Mouse (Mus musculus) induced T-regulatory cell, adult 2 months (primary cell): ENCODE measurements around the gene Ms4a10.

Experiments used
- DNase-seq: peaks from one replicate; pipeline ENCODE4 v3.0.0-alpha.2; 2012; ENCODE audit warnings: low read depth

Gene Ms4a10

DNA sequence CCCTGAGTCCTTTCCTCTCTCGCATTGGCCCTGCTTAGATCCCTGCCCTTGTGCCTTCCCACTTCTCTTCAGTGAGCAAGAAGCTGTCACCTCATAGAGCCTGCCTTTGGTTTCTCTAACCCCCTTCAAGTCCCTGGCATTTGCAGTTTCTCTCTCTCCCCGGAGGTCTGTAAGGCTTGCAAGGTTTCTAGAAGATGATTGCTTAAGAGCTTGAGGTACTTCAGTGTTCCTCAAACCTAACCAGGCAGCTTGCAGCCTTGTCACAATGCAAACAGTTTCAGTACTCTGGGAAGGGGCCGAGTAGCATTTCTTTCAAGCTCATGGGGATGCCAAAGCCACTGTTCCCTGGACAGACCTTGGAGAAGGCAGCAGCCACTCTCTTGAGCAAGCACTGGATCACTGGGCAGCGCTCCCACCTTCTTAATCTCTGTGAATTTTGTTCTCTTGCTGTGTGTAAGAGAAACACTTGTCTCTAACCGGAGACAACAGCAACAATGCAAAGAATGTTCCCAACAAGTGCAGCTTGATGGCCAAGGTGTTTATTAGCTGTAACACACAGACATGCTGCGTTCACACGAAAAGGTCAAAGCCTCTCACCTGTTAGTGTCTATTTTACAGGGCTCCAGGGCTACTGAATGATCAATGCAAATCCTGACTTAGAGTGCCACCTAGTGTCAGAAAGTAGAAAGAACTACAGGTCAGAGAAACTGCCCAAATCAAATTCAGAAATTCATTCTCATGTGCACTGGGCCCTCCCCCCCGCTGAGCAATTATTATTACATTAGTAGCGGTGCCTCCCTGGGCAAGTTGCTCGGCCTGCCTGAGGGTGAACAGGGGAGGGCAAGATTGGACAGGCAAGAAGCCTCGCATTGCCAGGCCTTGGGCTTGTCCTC is 15.1 kb downstream of the Ms4a10 start:
- DNase-seq: peak; percentile 90

DNA sequence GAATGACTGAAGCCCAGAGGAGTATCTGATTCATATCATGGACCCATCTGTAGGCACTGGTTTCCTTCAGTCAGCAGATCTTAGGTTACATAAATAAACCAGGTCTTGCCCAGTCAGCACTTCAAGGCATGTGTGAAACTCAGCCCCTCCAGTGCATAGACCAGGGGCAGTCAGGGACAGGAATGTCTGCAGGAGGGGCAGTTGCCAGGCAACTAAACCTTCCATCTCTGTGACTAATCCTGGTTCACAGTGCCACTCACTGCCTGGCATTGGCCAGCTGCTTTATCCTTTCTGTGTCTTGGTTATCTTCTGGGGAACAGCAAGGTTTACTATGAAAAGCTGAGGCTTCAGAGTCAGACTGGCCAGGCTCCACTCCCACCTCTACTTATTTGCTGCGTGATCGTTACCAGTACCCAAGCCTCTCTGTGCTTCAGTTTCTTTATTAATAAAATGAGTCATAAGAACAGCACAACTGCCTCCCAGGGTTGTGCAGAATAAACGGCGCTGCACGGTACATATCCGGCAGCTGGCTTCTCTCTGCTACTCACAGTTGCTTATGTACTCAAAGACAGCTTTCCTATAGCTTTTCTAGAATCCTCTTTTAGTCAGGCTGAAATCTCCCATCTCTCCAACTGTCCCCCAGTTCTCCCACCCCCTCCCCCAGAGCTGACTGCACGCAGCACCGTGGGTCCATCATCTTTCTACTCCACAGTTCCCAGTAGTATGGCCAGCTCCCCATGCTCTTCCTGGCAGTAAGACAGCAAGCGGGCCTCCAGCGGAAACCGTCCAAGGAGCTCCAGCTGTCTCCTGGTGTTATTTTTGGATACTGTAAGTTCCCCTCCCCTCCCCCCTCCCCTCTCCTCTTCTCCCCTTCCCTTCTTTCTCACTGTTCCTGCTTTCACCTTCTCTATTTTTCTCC is 22.2 kb downstream of the Ms4a10 start:
- peak; percentile 41 for DNase-seq

DNA sequence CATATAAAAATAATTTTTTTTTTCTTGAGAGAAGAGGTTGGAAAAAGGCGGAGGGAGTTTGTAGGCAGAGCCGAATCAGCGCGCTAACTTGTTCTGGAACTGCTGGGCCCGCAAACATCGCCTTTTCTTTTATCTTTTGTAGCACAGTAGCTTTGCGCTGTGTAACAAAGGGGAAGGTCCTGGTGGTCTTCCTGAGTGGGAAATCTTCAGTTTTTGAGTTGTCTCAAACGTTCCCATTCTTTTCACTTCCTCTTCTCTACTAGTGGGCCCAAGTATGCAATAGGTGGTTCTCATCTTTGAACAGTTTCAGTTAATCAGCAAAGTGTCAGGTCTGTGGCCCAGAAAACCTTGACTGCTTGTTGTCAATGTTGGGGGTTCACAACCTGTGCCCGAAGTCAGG is 24.9 kb downstream of the Ms4a10 start:
- DNase-seq: no peak

GRCm38 (mm10) chr19:10949112-10949511 is 25.4 kb downstream of the Ms4a10 start, which contains the start of gene Ccdc86:
Gene Ccdc86 (minus strand): TSS chr19:10949266.
- peak; percentile 99 for DNase-seq

GRCm38 (mm10) chr19:10948416-10948815 is 26.1 kb downstream of the Ms4a10 start:
- peak; percentile 52 for DNase-seq

DNA sequence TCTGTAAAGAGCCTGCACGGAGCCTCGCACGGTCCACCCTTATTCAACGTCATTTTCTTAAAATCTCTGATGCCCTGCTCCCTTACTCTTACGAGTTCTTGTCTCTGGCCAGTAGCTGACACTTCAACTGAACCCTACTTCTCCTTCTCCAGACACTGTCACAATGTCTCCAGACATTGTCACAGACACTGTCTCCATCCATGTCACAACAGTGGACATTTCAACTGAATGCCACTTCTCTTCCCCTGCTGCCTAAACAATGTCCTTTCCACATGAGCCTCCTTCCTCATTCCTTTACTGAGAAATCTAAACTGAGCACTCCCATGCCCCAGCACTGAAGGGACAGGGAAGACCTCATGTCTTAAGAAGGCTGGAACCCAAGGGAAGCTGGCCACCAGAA is 27.3 kb downstream of the Ms4a10 start:
- no peak for DNase-seq

GRCm38 (mm10) chr19:10946506-10946905 is 28.0 kb downstream of the Ms4a10 start:
- no peak for DNase-seq

DNA sequence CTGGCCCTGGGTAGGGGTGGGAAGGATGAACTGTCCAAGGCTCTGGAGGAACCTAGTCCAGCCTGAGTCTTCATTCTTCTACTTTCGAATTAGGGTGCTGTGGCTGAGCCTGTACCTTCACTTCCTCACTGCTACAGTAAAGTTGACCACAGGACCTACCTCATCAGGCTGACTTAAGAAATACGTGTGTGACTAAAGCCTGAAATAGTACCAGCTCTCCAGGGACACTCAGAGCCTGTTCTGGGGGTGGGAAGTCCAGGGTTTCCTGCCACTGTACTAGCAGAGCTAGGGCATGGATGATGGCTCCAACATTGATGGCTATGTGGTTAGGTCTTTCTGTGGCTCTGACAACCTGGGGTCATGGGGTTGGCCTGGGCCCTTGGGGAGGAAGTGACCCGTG is 30.5 kb downstream of the Ms4a10 start:
- DNase-seq: no peak

- no peak for DNase-seq
Observed at GRCm38 (mm10) chr19:10940801-10941457, 33.5 kb downstream of the Ms4a10 start.

DNA sequence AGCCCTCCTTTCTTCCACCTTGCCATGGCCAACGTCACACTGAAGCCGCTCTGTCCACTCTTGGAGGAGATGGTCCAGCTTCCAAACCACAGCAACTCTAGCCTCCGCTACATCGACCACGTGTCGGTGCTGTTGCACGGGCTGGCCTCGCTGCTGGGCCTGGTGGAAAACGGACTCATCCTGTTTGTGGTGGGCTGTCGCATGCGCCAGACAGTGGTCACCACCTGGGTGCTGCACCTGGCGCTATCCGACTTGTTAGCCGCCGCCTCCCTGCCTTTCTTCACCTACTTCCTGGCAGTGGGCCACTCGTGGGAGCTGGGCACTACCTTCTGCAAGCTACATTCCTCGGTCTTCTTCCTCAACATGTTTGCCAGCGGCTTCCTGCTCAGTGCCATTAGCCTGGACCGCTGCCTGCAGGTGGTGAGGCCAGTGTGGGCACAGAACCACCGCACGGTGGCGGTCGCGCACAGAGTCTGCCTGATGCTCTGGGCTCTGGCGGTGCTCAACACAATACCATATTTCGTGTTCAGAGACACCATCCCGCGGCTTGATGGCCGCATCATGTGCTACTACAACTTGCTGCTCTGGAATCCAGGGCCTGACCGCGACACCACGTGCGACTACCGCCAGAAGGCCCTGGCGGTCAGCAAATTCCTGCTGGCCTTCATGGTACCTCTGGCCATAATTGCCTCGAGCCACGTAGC is 34.2 kb downstream of the Ms4a10 start:
- peak; percentile 75 for DNase-seq

GRCm38 (mm10) chr19:10938771-10939170 is 35.7 kb downstream of the Ms4a10 start:
- DNase-seq: no peak

DNA sequence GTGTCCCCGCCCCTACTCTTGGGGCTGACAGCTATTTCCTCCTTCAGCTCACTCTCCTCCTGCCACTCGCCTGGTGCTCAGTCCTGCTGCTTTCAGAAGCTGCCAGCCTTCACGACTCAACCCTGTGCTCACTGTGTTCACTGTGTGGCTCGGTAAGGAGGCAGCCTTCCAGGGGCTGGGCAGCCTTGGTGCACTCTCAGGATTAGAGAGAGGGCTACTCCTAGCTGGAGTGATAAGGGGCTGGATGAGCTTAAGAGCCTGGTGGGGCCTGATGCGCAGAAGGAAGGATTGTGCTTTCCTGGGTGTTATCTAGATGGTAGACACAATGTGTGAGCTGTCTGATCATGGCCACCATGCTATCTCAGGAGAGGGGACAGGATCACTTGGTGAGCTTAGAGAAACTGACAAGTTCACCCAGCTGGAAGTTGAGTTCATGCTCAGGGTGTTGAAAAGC is 37.3 kb downstream of the Ms4a10 start, which contains the start of gene Ptgdr2:
Ptgdr2 (plus strand) TSS at position 51 of the 454 bp plus-strand sequence.
- DNase-seq: no peak

- peak; percentile 32 for DNase-seq
Observed at GRCm38 (mm10) chr19:10936077-10936476, 38.4 kb downstream of the Ms4a10 start.

DNA sequence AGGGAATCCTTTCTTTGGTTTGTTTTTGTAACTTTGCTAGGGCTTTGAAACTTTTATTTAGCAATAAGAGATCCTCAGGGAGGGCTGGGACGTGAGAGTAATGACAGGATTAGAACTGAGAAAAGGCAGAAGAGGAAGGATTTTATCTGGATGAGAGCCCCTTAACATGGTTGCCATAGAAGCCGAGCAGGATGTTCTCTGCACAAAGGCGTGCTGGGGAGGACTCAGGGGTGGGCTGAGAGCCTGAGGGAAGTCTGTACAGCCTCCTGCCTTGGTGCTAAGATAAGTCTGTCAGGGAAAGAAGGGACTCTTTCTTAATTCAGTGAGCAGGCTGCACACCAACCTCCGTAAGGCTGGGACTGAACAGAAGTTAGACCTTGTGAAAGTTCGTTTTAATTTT is 39.4 kb downstream of the Ms4a10 start:
- no peak for DNase-seq

- no peak for DNase-seq
Observed at GRCm38 (mm10) chr19:10930641-10931040, 43.8 kb downstream of the Ms4a10 start.

DNA sequence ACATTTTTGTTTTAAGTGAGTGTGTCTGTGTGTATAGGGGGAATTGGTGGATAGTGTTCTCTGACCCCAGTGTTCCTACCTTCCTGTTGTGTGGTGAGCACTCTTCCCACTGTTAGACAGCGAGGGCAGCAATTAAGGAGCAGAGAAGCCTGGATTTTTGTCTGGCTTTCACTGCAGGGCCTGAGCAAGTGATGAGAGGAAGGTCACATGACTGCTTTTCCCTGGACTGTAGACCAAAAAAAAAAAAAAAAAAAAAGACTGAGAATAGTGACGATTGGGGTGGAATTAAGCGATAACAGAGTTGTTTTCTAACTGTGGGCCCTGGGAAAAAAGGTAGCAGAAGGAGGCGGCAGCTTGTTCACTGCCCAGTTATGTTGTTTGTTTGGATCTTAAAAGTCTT is 47.8 kb downstream of the Ms4a10 start:
- DNase-seq: no peak

- DNase-seq: no peak
Observed at GRCm38 (mm10) chr19:10926123-10926621, 48.3 kb downstream of the Ms4a10 start.

DNA sequence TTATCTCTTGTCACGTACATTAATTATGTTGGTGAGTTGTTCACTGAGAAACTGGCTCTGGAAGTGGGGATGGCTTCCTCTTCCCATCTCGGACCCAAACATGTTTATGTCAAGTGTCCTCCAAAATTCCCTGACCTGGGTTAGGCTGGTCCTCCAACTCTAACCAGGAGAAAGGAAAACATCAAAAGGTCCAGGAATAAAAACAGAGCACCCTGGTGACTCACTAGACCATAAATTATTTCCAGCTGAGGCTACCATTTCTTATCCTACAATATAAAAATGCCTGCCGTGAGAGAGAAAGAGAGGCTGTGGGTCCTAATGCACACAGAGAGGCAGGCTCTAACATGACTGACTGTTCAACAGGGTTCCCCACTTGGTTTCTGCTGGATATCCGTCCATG is 50.2 kb downstream of the Ms4a10 start:
- no peak for DNase-seq

- no peak for DNase-seq
Observed at GRCm38 (mm10) chr19:10921058-10921457, 53.4 kb downstream of the Ms4a10 start.

GRCm38 (mm10) chr19:10920532-10920931 is 53.9 kb downstream of the Ms4a10 start, which contains the start of gene Zp1:
Gene Zp1 (minus strand): TSS chr19:10920632.
- DNase-seq: no peak
